Mouse (Mus musculus): ENCODE measurements around the gene Fam49a. TPM values are rescaled to one million over a fixed set of nuclear protein-coding genes. Genes with fewer than 3 reads are reported as not detected.

The Fam49a gene
- total RNA-seq, 2 experiments from 2014 or later, result 4.6 to 6.5 TPM

- no peak for DNase-seq
Observed at GRCm38 (mm10) chr12:12359923-12360322, 98.0 kb downstream of the Fam49a start.

- DNase-seq, result no peak
Observed at GRCm38 (mm10) chr12:12362371-12362770, 100.4 kb downstream of the Fam49a start.

GRCm38 (mm10) chr12:12364201-12364600 lies 102.3 kb downstream of the Fam49a start:
- no peak for DNase-seq

- DNase-seq, result no peak
Observed at GRCm38 (mm10) chr12:12367423-12367822, 105.5 kb downstream of the Fam49a start.

GRCm38 (mm10) chr12:12373111-12373862 lies 111.3 kb downstream of the Fam49a start:
- no peak for DNase-seq

GRCm38 (mm10) chr12:12379056-12379455 lies 117.1 kb downstream of the Fam49a start:
- DNase-seq, result no peak

- no peak for DNase-seq
Observed at GRCm38 (mm10) chr12:12389271-12389670, 127.3 kb downstream of the Fam49a start.

GRCm38 (mm10) chr12:12396224-12396623 lies 134.3 kb downstream of the Fam49a start:
- no peak for DNase-seq

- peak; percentile 15 for DNase-seq
Observed at GRCm38 (mm10) chr12:12401051-12401465, 139.1 kb downstream of the Fam49a start.

- no peak for DNase-seq
Observed at GRCm38 (mm10) chr12:12401504-12401903, 139.6 kb downstream of the Fam49a start.

GRCm38 (mm10) chr12:12405491-12406110 lies 143.7 kb downstream of the Fam49a start:
- DNase-seq, result no peak

GRCm38 (mm10) chr12:12409044-12409443 lies 147.1 kb downstream of the Fam49a start:
- DNase-seq, result no peak

- peak; percentile 59 for DNase-seq
Observed at GRCm38 (mm10) chr12:12412674-12413073, 150.7 kb downstream of the Fam49a start.

- DNase-seq, result no peak
Observed at GRCm38 (mm10) chr12:12420423-12420822, 158.5 kb downstream of the Fam49a start.

GRCm38 (mm10) chr12:12420841-12421579 lies 159.1 kb downstream of the Fam49a start:
- DNase-seq, result peak; percentile 62

GRCm38 (mm10) chr12:12421580-12421878 lies 159.6 kb downstream of the Fam49a start:
- no peak for DNase-seq

- no peak for DNase-seq
Observed at GRCm38 (mm10) chr12:12425188-12425587, 163.2 kb downstream of the Fam49a start.

GRCm38 (mm10) chr12:12427285-12427684 lies 165.3 kb downstream of the Fam49a start:
- DNase-seq, result no peak

GRCm38 (mm10) chr12:12428886-12429285 lies 166.9 kb downstream of the Fam49a start:
- no peak for DNase-seq

Data from gastrocnemius, postnatal 25 days (tissue).